Mouse (Mus musculus): ENCODE measurements around the gene Arf3. TPM values are rescaled to one million over a fixed set of nuclear protein-coding genes. Genes with fewer than 3 reads are reported as not detected.

The Arf3 gene
- polyA plus RNA-seq, 1 experiment from 2014 or later: 31.8 TPM

- Histone ChIP-seq H3K27ac (ENCODE audit: low read depth, low read length) (no peak overlapping the region), H3K9ac (ENCODE audit: low read depth, low read length) (no peak overlapping the region)
Observed at GRCm38 (mm10) chr15:98696216-98696615, 66.8 kb downstream of the Arf3 start.

GRCm38 (mm10) chr15:98695726-98696125 lies 67.3 kb downstream of the Arf3 start:
- ATAC-seq: no peak
- no peaks in the 10 kb centered on the region for H3K4me1 ChIP-seq (replicated peaks; ENCODE audit: control insufficient read depth, insufficient read depth, low read length)
- H3K27me3 ChIP-seq (replicated peaks; ENCODE audit: control insufficient read depth, insufficient read depth, low read length): peaks cover 14% of the 10 kb centered on the region
- no peaks in the 10 kb centered on the region for H3K9me3 ChIP-seq (ENCODE audit: control insufficient read depth)
- no peak for TF ChIP-seq CTCF (IDR thresholded peaks at IDR 0.05; ENCODE audit: low read depth)
- H3K4me2 ChIP-seq (replicated peaks; ENCODE audit: low read depth): no peak overlapping the region
- H3K4me3 ChIP-seq (ENCODE audit: low read depth, low read length): no peak overlapping the region
- H3K36me3 ChIP-seq (ENCODE audit: control insufficient read depth, insufficient read depth): no peaks in the 10 kb centered on the region
- WGBS: 39% methylated on average over 9 of the region's 9 CpGs
- H3K9ac ChIP-seq (ENCODE audit: low read depth, low read length): no peak overlapping the region
- no peak overlapping the region for H3K27ac ChIP-seq (ENCODE audit: low read depth, low read length)

More at GRCm38 (mm10) chr15:98696216-98696615, 66.8 kb downstream of the Arf3 start:
- ATAC-seq: no peak
- Histone ChIP-seq H3K9me3 (ENCODE audit: control insufficient read depth) (no peaks in the 10 kb centered on the region), H3K4me3 (ENCODE audit: low read depth, low read length) (no peak overlapping the region), H3K4me2 (replicated peaks; ENCODE audit: low read depth) (no peak overlapping the region), H3K27me3 (replicated peaks; ENCODE audit: control insufficient read depth, insufficient read depth, low read length) (peaks cover 19% of the 10 kb centered on the region), H3K4me1 (replicated peaks; ENCODE audit: control insufficient read depth, insufficient read depth, low read length) (no peaks in the 10 kb centered on the region), H3K36me3 (ENCODE audit: control insufficient read depth, insufficient read depth) (no peaks in the 10 kb centered on the region)
- TF ChIP-seq CTCF (IDR thresholded peaks at IDR 0.05; ENCODE audit: low read depth): no peak
- WGBS: 39% methylated on average over 8 of the region's 8 CpGs

GRCm38 (mm10) chr15:98692171-98692715 lies 70.8 kb downstream of the Arf3 start:
- Histone ChIP-seq H3K4me3 (ENCODE audit: low read depth, low read length) (no peak overlapping the region), H3K4me2 (replicated peaks; ENCODE audit: low read depth) (no peak overlapping the region), H3K27ac (ENCODE audit: low read depth, low read length) (no peak overlapping the region), H3K9ac (ENCODE audit: low read depth, low read length) (no peak overlapping the region), H3K4me1 (replicated peaks; ENCODE audit: control insufficient read depth, insufficient read depth, low read length) (no peaks in the 10 kb centered on the region), H3K9me3 (ENCODE audit: control insufficient read depth) (no peaks in the 10 kb centered on the region), H3K36me3 (ENCODE audit: control insufficient read depth, insufficient read depth) (no peaks in the 10 kb centered on the region), H3K27me3 (replicated peaks; ENCODE audit: control insufficient read depth, insufficient read depth, low read length) (no peaks in the 10 kb centered on the region)
- ATAC-seq: no peak
- WGBS: 33% methylated on average over 11 of the region's 11 CpGs
- TF ChIP-seq CTCF (IDR thresholded peaks at IDR 0.05; ENCODE audit: low read depth): no peak

- Histone ChIP-seq H3K4me2 (replicated peaks; ENCODE audit: low read depth) (no peak overlapping the region), H3K4me3 (ENCODE audit: low read depth, low read length) (no peak overlapping the region), H3K4me1 (replicated peaks; ENCODE audit: control insufficient read depth, insufficient read depth, low read length) (no peaks in the 10 kb centered on the region), H3K27me3 (replicated peaks; ENCODE audit: control insufficient read depth, insufficient read depth, low read length) (no peaks in the 10 kb centered on the region), H3K9me3 (ENCODE audit: control insufficient read depth) (no peaks in the 10 kb centered on the region), H3K9ac (ENCODE audit: low read depth, low read length) (no peak overlapping the region), H3K27ac (ENCODE audit: low read depth, low read length) (no peak overlapping the region), H3K36me3 (ENCODE audit: control insufficient read depth, insufficient read depth) (no peaks in the 10 kb centered on the region)
- WGBS: 67% methylated on average over 7 of the region's 7 CpGs
- TF ChIP-seq CTCF (IDR thresholded peaks at IDR 0.05; ENCODE audit: low read depth): no peak
- ATAC-seq: no peak
Observed at GRCm38 (mm10) chr15:98691486-98692147, 71.4 kb downstream of the Arf3 start.

GRCm38 (mm10) chr15:98689682-98690081 lies 73.3 kb downstream of the Arf3 start:
- Histone ChIP-seq H3K9ac (ENCODE audit: low read depth, low read length) (no peak overlapping the region), H3K36me3 (ENCODE audit: control insufficient read depth, insufficient read depth) (no peaks in the 10 kb centered on the region), H3K4me2 (replicated peaks; ENCODE audit: low read depth) (no peak overlapping the region), H3K4me3 (ENCODE audit: low read depth, low read length) (no peak overlapping the region), H3K27me3 (replicated peaks; ENCODE audit: control insufficient read depth, insufficient read depth, low read length) (no peaks in the 10 kb centered on the region), H3K27ac (ENCODE audit: low read depth, low read length) (no peak overlapping the region), H3K9me3 (ENCODE audit: control insufficient read depth) (no peaks in the 10 kb centered on the region), H3K4me1 (replicated peaks; ENCODE audit: control insufficient read depth, insufficient read depth, low read length) (no peaks in the 10 kb centered on the region)
- TF ChIP-seq CTCF (IDR thresholded peaks at IDR 0.05; ENCODE audit: low read depth): no peak
- ATAC-seq: no peak
- 78% methylated on average over 2 of the region's 2 CpGs for WGBS

Other genes starting within 250 kb of the Arf3 start
- gene Kansl2, start 228.9 kb downstream of the Arf3 start, polyA plus RNA-seq (2015; fragmentation: Nextera tagmentation; extraction: Ambion mirVana): 42.1 and 42.3 TPM in 2 replicates
- 21.1 and 25.0 TPM in 2 replicates for gene Ccnt1, start 192.3 kb downstream of the Arf3 start, polyA plus RNA-seq (2015; fragmentation: Nextera tagmentation; extraction: Ambion mirVana)
- not detected in 2 replicates for gene 4930415O20Rik, start 192.2 kb downstream of the Arf3 start, polyA plus RNA-seq (2015; fragmentation: Nextera tagmentation; extraction: Ambion mirVana)
- 10.6 and 11.1 TPM in 2 replicates for gene Adcy6, start 153.1 kb downstream of the Arf3 start, polyA plus RNA-seq (2015; fragmentation: Nextera tagmentation; extraction: Ambion mirVana)
- 9.3 and 10.3 TPM in 2 replicates for gene Cacnb3, start 132.4 kb downstream of the Arf3 start, polyA plus RNA-seq (2015; fragmentation: Nextera tagmentation; extraction: Ambion mirVana)
- gene Ddx23, start 100.3 kb downstream of the Arf3 start, polyA plus RNA-seq (2015; fragmentation: Nextera tagmentation; extraction: Ambion mirVana): 9.0 and 11.7 TPM in 2 replicates
- gene Rnd1, start 85.8 kb downstream of the Arf3 start, polyA plus RNA-seq (2015; fragmentation: Nextera tagmentation; extraction: Ambion mirVana): 1.1 and 1.4 TPM in 2 replicates
- gene Ccdc65, start 55.0 kb downstream of the Arf3 start, polyA plus RNA-seq (2015; fragmentation: Nextera tagmentation; extraction: Ambion mirVana): 0.27 and 0.38 TPM in 2 replicates
- gene Fkbp11, start 35.0 kb downstream of the Arf3 start, polyA plus RNA-seq (2015; fragmentation: Nextera tagmentation; extraction: Ambion mirVana): 30.9 and 32.4 TPM in 2 replicates
- 0.08 TPM in 1 of 2 replicates, not detected in the other for gene Wnt10b, start 14.9 kb upstream of the Arf3 start, polyA plus RNA-seq (2015; fragmentation: Nextera tagmentation; extraction: Ambion mirVana)
- gene Wnt1, start 26.6 kb upstream of the Arf3 start, polyA plus RNA-seq (2015; fragmentation: Nextera tagmentation; extraction: Ambion mirVana): not detected in 2 replicates
- gene Ddn, start 46.3 kb upstream of the Arf3 start, polyA plus RNA-seq (2015; fragmentation: Nextera tagmentation; extraction: Ambion mirVana): 0.07 TPM in 1 of 2 replicates, not detected in the other
- gene Prkag1, start 68.3 kb upstream of the Arf3 start, polyA plus RNA-seq (2015; fragmentation: Nextera tagmentation; extraction: Ambion mirVana): 67.0 and 67.3 TPM in 2 replicates
- gene Kmt2d, start 108.0 kb upstream of the Arf3 start, polyA plus RNA-seq (2015; fragmentation: Nextera tagmentation; extraction: Ambion mirVana): 5.3 and 6.5 TPM in 2 replicates
- gene Rhebl1, start 131.3 kb upstream of the Arf3 start, polyA plus RNA-seq (2015; fragmentation: Nextera tagmentation; extraction: Ambion mirVana): 9.4 and 9.7 TPM in 2 replicates
- gene Dhh, start 135.3 kb upstream of the Arf3 start, polyA plus RNA-seq (2015; fragmentation: Nextera tagmentation; extraction: Ambion mirVana): 0.88 and 0.93 TPM in 2 replicates
- 27.0 and 30.6 TPM in 2 replicates for gene Lmbr1l, start 155.0 kb upstream of the Arf3 start, polyA plus RNA-seq (2015; fragmentation: Nextera tagmentation; extraction: Ambion mirVana)
- gene Tuba1b, start 171.4 kb upstream of the Arf3 start, polyA plus RNA-seq (2015; fragmentation: Nextera tagmentation; extraction: Ambion mirVana): 391 and 435 TPM in 2 replicates
- gene Gm49450, start 190.3 kb upstream of the Arf3 start, polyA plus RNA-seq (2015; fragmentation: Nextera tagmentation; extraction: Ambion mirVana): not detected in 2 replicates
- gene Tuba1a, start 190.5 kb upstream of the Arf3 start, polyA plus RNA-seq (2015; fragmentation: Nextera tagmentation; extraction: Ambion mirVana): 457 and 503 TPM in 2 replicates